Mouse (Mus musculus): Measurements from ENCODE around the gene Top2a.
"Not testable (repeated sequence)": the region's sequence is repeated elsewhere in the genome, so short reads cannot be mapped to it uniquely, and the experiment has no call there.

Gene Top2a

DNA sequence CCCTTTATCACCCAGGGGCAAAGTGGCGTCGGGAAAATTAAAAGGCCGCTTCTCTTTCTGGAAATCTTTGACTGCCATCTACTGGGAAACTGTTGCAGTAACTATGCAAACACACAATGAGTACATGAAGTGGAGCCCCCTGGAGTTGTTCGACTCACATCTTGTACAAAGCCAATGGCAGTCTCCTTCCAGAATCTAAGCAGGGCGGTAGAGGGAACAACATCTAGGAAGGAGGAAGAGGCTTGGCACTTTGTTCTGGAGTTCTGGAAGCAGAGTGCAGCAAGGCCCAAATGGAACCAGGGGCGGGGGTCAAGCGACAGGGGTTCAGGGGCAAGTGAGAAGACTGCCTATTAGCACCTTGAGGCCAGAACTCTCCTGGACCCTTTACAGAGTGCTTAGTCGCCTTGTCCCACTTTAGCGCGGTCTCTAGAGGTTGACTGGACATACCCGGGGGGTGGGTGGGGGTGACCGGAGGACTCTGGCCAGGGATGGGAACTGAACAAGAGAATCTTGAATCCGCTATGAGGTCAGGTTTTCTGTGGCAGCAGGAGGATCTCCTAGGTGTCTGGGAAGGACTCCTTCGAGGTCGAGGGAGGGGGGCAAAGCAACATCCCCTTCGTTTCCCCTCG is 16.5 kb upstream of the Top2a start:
- peak; percentile 66 to 73 for DNase-seq

DNA sequence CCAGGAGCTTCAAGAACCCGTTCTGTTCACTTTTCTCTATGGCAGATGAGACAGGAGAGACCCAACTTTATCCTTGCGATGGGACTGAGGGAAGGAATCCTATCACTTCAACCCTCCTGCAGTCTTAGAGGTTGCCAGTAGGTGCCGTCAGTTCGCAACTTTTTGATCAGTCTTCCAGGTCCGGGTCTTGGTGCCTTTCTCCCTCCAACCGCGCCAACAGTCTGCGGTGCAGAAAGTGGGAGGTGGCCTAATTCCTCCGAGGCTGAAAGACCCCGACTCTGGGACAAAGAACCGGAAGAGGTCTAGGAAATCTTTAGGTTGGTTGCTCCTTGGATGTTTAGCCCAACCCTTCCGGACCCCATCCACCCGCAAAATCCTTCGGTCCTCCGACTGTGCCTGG is 15.8 kb upstream of the Top2a start:
- DNase-seq, result peak; percentile 91 to 92

DNA sequence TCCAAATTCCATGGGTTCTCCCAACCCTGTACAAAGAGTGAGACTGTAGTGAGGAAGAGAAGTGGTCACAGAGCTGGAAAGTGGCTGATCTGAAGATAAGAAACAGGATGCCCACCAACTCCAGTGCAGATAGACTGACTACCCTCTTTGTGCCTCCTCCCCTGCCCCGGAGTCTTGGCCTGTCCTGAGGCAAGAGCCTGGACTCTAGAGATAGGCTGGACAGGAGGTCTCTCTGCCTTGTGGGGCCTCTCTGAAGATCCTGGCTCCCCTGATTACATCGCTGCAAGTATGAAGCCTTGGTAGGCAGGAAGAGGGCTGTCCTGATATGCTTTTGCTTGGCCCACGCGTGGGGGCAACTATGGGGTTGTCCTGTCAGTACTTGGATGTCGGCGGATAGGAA is 12.3 kb upstream of the Top2a start:
- DNase-seq, result no peak

DNA sequence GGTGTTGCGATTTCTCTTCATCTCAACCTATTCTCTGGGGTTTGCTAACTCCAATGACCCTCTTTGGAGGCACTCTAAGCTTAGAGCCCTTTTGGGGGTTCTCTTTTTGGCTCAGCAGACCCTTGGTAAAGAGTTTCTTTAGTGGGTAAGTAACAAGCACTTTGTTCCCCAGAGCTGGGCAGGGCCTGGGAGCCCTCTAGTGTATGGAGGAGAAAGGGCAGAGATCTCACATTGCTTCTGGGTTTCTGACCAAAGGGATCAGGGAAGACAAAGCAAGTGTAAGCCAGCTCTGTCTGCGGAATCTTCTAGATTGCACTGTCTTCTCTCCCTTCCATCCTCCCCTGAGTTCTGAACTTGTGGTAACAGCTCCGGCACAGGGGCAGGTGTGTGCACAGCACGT is 11.4 kb upstream of the Top2a start:
- DNase-seq, result no peak

DNA sequence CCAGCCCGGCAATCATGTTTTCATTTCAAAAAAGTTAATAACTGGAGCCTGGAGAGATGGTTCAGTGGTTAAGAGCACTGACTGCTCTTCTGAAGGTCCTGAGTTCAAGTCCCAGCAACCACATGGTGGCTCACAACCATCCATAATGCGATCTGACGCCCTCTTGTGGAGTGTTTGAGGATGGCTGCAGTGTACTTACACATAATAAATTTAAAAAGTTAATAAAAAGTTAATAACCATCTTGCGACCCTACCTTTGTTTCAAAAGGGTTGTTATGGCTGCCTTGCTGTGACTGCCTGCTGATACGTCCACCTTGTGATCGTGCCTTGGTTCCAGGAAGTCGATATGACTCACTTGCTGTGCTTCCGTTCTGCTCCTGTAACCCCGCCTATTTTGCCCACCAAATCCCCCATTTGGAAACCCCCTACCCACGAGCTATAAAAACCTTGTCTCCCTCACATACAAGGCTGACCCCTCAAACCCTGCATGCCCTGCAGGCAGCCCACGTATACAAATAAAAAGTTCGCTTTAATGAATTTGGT is 3.0 kb upstream of the Top2a start:
- DNase-seq, result no peak

DNA sequence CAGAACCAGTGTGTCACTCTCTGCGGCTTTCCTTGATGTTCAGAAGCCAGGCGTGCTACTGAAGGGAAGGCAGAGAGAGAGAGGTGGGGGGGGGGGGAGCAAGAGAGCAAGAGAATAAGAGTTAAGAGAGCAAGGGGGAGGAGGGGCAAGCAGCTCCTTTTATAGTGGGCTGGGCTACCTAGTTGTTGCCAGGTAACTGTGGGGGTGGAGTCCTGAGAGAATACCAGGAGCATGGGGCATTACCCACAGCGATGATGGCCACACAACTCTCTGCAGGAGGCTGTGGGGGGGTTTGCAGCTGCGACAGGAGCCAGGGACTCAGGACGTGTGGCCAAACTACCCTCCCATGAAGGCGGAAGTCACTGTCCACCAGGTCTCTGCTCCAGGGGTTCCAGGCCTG is 1.9 kb upstream of the Top2a start:
- no peak for DNase-seq

DNA sequence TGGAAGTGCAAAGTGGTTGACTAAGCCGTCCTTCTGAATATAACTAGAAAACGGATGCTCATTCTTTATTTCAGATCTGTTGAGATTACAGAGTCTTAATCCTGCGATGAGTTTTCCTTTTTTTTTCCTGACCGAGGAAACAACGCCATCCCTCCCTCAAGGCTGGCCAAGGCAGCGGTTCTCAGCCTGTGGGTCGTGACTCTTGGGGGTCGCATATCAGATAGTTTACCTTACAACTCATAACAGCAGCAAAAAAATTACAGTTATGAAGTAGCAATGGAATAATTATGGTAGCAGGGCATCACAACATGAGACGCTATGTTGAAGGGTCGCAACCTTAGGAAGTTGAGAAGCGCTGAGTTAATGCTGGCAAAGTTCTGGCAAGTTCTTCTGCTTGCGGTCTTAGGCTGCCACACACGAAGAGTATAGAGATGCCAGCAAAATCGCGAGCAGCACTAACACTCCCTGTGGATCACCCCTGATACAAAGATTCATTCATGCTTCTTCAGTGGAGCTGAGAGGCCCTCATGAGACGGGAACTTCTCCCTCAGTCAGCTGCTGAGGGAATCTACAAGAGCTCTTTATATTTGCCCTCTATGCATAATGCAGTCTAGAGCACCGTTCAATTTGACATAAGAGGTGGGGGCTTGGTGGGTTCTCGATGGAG is 612 bp upstream of the Top2a start:
- no peak for DNase-seq

DNA sequence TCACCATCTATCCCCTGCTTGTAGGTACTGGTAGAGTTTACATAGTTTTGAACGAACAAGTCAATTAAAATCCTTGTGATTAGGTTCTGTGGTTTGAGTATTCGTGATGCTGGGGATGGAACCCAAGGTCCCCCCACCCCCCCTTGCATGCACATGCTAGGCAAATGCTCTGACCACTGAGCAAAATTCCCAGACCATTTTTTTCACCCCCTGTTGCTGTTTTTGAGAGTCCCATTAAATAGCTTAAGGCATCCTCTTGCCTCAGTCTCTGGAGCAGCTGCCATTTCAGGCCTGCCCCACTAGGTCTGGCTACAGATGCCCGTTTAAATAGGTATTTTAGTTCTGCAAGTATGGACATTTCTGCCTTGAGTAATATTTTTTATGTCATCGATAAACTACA is 895 bp downstream of the Top2a start:
- no peak for DNase-seq

DNA sequence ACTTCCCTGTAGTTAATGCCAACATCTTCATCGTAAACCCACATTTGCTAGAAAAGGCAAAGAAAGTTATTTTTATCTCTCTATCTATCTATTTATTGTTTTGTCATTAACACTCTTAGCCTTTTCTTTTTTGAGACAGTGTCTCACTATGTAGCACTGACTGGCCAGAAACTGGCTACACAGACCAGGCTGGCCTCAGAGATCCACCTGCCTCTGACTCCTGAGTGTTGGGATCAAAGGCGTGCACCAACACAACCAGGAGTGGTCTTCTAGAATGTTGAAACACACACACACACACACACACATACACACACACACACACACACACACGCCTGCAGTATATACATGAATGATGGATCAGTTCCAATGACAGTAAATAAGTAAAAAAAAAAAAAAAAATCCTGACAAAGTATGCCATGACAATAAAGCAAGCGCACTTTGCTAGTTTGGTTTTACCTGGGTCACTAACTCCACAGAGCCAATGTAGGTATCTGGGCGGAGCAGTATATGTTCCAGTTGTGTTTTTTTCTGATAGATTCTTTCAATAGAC is 1.5 kb downstream of the Top2a start:
- no peak for DNase-seq

DNA sequence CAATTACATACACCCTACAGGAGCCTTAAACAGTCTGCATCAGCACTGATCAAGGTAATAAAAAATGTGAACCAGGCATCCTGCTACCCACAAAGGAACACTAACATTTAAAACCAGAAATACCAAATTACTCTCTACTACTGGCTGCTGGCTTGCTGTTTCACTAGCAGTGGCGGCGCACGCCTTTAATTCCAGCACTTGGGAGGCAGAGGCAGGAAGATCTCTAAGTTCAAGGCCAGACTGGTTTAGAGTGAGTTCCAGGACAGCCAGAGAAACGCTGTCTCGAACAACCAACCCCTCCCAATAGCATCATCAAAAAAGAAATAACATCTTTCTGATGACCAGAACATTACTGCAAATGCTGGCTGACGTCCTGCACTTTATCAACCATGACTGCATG is 4.1 kb downstream of the Top2a start:
- DNase-seq, result no peak

DNA sequence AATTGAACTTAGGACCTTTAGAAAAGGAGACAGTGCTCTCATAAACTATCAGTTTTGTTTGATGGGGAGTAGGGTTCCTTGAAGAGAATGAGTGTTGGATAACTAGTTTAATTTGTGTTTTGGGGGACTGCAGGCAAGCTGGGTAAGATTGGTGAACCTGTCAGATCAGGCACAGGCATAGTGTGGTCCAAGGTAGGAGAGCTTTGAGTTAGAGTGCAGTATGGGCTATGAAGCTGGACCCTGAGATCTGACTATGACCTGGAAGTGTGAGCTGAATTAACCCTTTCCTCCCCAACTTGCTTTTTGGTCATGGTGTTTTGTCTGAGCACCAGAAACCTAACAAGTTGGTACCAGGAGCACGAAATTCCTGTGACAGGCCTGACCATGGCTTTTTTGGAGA is 10.1 kb downstream of the Top2a start:
- DNase-seq, result no peak

DNA sequence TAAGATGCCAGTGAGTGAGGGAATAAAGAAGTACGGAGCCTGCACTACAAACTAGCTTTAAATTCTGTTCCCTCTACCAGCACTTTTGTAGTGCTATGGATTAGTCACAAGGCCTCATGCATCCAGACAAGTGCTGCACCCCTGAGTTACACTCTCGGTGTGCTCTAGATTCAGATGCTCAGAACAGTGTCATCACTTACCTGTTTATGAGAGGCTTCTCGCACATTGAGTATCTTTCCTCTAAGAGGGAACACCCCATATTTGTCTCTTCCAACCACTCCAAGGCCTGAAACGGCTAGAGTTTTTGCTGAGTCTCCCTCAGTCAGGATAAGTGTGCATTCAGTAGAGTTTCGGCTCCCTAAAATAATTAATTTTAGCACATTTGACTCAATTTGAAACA is 13.3 kb downstream of the Top2a start:
- DNase-seq, result no peak

DNA sequence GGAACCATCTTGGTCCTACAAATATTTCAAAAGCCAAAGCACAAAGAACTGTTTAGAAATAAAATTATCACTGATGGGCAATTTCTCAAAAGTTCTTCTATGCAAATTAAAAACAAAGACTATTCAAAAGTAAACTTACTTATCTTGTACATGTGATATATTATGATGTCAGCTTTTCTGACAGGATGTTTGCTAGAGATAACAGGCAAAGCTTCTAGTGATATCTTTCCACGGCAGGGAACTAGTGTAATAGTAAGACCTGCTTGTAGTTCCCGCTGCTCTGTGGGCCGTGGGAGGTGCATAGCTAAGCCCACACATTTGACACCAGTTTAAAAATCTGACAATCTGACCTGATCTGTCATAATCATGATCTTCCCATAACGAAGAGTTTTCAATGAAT is 13.9 kb downstream of the Top2a start:
- DNase-seq, result no peak

DNA sequence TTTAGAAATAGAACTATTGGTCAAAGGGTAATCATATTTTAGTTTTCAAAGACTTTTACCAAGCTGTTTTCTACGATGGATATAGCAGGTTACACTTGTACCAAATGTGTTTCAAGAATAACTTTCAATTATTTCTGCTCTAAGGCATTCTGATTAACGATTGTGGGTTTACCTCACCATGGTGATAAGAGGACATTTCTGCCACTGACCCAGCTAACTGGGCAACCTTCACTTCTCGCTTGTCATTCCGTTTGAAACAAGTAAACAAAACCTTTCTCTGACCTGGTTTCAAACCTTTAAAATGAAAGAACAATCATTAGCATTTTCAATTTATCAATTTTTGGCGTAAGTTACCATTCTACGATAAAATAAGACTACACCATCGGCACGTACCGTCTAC is 17.2 kb downstream of the Top2a start:
- DNase-seq, result no peak

DNA sequence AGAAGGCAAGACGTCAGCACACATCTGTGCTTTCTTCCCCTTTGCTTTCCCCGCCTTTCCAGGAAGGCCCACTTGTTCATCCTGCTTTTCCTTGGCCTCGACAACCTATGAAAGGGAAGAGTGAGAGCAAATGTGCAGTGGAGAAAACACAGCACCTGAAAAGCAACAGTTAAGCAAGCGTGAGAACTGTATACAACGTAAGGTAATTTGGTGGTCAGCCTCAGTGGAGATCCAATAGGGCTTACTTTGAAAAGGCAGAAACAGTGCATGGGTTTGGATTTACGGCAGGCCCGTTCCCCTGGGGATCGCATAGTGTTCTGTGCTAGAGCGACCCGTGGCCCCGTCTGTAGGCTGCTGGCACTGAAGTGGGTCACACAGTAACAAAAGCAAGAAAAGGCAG is 24.7 kb downstream of the Top2a start:
- no peak for DNase-seq

DNA sequence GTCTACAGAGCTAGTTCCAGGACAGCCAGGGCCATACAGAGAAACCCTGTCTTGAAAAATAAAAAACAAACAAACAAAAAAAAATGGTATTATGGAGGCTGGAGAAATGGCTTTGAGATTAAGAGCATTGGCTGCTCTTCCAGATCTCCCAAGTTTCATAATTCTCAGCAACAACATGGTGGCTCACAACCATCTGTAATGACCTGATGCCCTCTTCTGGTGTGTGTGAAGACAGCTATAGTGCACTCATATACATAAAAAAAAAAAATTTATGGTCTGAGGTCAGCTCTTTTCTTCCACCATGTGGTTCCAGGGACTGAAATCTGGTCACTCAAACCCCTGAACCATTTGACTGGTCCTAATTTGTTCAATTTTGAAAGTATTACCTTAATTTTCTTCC is 25.2 kb downstream of the Top2a start:
- no peak for DNase-seq

DNA sequence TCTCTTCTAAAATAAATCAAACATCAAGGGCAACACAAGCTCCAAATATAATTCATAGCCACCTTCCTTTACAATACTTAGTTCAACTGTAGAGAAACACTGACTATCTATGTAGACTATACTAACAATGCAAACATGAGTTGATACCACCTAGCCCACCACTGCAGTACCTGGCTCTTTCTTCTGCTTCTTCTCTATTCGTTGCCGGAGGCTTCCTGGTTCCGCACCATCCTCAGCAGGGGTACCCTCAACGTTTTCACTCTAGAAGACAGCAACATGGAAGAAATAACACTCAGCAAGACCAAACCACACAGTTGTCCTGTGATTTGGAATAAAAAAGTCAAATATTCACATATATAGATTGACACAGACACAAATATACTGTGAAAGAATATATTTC is 26.3 kb downstream of the Top2a start:
- DNase-seq, result no peak

DNA sequence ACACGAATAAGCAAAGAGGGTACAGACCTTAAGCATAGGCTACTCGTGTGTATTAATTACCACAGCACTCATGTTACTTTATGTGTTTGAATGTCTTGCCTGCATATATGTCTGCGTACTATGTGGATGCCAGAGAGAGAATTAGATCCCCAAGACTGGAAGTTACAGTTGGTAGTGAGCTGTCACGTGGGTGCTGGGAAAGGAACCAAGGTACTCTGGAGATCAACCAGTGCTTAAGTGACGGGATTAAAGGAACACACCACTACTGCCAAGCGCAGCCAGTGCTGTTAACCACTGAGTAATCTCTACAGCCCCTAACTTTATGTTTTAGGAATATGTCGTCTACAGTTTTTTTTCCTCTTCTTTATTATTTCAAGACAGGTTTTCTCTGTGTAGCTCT is 28.0 kb downstream of the Top2a start:
- DNase-seq, result no peak

DNA sequence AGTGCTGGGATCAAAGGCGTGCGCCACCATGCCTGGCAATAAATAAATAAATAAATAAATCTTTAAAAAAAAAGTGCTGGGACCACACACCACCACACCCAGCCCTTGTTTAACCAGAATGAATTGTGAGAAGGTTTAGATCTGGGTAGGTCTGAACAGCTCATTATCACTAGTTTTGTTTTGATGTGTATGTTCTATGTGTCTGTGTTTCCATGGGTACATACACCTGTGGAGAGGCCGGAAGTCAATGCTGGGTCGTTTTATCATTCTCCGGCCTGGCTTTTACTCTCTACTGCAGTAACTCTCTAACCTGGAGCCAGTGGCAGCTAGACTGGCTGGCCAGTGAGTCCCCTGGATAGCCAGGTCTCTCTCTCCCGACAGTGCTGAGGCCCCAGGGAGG is 33.1 kb downstream of the Top2a start:
- no peak for DNase-seq

DNA sequence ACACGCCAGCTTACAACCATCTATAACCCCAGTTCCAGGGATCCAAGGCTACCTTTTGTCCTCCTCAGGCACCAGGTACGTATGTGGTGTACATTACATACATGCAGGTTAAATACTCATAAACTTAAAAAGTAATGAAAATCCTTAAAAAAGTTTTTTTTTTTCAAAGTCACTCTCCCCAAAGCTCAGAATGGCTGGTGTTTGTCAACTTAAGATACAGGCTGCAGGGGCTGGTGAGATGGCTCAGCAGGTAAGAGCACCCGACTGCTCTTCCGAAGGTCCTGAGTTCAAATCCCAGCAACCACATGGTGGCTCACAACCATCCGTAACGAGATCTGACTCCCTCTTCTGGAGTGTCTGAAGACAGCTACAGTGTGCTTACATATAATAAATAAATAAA is 35.7 kb downstream of the Top2a start:
- not testable (repeated sequence) for DNase-seq

DNA sequence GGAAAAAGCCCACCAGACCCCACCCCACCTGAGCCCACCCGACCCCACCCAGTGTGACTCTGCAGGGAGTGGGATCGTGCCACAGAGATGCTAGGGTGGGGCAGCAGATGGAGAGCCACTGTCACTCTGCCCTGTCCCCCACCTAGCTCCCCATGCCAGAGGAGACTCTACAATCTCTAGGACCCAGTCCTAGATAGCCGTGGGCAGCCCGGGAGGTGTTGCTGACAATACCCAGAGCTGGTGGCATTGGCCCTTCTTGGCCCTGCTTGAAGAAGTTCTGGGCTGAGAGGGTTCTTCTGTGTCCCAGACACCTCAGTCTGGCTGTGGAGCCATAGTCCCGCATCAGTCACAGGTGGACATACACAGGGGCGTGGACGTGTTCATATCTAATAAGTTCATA is 38.4 kb downstream of the Top2a start:
- DNase-seq, result no peak

DNA sequence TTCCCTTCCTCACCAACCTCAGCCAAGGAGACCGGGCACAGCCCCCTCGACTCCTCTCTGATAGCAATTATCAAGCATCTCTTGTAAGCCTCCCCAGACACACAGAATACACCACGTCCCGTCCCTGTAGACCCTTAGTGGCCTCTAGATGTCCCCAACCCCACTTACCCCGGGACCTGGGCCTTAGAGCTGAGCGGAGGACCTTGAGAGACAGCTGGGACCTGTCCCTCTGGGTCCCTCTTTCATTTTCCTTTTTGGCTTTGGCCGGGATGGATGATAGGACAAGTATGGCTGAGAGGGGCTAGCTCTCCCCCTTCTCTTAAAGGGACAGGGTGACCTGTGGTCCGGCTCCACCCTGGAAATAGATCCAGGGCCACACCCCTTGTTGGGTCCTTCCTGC is 40.4 kb downstream of the Top2a start:
- peak in 1 of 2 experiments; percentile 11 for DNase-seq

DNA sequence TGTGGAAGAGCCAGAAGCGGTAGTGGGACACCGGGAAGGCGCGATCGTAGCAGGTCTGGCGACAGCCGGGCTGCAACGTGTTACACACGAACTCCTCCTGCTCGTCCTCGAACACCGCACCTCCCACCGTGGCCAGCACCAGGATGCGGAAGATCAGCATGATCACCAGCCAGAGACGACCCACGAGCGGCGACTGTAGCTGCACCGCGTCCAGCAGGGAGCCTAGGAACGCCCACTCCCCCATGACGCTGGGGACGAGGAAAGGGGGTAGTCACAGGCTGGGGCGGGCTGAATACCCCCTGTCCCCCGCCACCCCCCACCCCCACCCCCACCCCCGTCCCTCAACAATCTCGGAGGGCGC is 41.2 kb downstream of the Top2a start, which contains the start of gene Gjd3:
Gene Gjd3 (minus strand): TSS at position 244 of the 361 bp plus-strand sequence.
- no peak for DNase-seq

DNA sequence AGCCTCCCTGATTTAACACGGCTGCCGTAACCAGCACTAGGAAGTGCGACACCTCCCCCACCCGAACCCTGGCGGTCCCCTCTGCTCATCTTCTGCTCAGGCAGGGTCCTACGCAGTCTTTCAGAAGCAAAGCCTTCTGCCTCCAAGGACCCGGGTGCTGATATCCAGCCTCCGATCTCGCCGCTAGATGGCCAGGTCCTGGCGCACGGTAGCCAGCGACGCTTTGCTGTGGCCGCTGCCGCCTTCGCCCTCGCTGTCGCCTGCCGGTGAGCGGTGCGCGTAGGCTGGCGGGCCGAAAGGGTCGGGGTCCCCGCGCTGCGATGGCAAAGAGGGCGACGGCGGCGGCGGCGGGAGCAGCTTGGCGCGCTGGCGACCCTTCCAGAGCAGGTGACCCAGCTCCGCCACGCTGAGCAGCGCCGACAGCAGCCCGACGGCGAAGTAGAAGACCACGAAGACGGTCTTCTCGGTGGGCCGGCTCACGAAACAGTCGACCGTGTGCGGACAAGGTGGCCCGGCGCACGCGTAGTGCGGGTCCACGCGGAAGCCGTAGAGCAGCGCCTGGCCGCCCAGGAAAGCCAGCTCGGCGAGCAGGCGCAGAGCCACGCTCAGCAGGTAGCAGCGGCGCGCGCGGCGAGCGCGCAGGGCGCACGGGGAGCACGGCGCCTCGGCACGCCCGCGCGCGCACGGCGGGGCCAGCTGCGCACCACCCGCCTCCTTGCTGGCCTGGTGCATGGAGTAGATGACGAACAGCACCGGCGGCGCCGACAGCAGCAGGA is 41.8 kb downstream of the Top2a start:
- DNase-seq, result peak; percentile 91 to 92
